Mouse (Mus musculus): ENCODE results near the gene Stk32c.

DNA sequence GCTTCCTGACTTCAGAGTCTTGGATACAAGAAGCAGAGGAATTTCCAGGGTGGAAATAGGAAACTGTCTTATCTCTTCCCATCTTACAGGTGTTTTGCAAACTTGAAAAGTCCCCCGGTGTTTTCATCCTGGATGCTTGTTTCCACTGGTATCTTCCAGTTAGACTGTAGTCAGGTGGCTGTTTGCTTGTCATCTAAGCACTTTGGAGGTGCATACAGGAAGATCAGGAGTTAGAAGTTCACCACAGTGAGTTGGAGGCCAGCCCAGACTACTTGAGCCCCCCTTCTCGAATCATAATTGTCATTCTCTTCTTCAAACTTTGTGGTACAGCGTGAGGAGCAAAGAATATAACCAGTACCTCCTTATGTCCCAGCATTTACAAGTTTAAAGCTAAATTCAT is 1.1 kb upstream of the Stk32c start:
- TF ChIP-seq CTCF (IDR thresholded peaks at IDR 0.05; ENCODE audit: low read depth) (no peak), EP300 (IDR thresholded peaks at IDR 0.05; ENCODE audit: low read depth) (no peak)
